Mouse (Mus musculus) kidney, adult 11 months (tissue): ENCODE results near the gene 1700024P04Rik.
A peak's percentile ranks its signal among the peaks of the same experiment; 100 is the strongest.
"Not testable (repeated sequence)": the region's sequence is repeated elsewhere in the genome, so short reads cannot be mapped to it uniquely, and the experiment has no call there.

Experiments used
- DNase-seq: peaks from one replicate; pipeline ENCODE4 v3.0.0; 2022

The 1700024P04Rik gene

DNA sequence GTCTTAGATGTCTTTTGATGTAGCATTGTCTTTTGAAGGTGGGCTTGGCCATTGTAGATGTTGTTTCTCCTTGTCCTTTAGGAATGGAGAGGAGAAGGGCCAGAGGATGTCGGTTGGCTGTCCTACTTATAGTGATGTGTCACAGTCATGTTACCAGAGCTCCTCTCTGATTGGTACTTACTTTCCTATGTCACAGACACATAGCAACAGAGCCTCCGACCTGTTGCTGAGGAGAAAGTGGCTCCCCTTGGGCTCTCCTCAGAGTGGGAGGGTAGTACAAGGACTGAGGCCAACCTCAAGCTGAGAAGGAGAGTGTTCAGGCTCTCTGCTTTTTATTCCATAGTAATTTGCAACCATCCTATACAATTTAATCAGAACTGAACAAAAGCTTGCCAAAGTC, at the start of gene 1700024P04Rik:
Gene 1700024P04Rik (minus strand): TSS at position 101 of the 400 bp plus-strand sequence.
- no peak for DNase-seq

DNA sequence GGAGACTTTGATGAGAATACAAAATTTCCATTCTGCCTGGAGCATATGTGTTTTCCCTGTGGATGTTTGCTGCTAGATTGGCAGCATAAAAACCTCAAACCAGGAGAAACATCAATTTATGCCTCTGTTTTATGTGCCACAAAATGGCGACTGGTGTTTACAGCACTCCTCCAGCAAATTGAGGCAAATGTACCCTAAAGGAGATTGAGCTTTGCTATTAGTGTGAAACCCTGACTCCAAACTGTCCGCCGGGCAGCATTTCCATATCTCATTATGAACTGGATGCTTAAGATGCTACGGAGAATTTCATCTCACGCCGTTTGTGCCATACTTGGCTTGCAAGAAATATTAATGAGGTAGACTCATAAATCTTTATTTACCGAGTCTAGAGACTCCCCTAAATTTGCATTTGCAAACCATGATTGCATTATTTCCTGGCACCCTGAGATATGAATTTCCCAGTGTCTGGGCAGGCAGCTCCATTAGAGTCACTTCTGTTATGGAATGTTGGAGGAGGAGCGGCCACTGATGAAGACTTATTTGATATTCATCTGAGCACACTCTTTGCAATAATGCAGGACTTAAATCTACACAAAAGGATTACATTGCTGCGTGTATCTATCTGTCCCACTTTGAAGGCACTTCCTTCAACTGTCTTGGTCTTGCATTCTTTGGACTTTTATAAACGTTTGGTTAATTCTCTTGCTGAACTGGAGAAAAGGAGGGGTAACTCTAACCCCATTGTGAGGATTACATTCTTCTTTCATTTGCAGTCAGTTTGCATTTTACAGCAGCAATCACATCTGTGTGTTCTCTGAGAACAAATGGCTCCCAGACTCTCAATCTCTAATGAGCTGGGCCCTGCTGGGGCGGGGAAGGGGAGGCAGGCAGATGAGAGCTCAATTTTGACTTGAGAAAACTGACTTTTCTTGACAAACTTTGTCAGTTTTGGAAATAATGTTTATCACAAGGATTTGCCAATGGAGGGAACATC, 47.2 kb upstream of the 1700024P04Rik start:
- DNase-seq, result no peak

DNA sequence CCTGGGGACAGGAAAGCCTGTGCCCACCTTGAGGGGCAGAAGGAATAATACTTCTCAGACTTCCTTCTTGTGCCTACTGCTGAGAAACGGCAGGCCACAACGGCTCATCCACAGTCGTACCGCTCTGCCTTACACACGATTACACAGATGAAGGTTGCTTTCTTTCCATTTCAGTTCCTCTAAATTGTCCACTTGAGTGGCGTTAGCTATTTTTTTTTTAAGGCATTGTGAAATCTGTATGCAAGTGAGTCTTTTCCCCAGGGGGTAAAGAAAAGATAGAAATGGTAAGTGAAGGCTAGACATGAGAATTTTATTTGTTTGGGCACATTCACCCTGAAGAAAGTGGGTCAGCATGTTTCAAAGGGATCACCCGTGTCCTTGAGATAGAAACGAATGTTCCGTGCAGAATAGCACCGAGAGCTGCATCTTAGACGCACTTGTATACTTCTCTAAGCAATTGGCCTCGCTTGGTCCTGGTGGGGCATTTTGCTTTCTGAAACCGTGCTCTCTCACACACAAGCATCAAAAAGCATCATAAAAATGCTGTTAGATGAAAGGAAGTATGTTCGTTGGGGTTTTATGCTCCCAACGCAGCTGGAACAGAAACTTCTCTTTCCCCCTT, 46.3 kb upstream of the 1700024P04Rik start:
- no peak for DNase-seq

DNA sequence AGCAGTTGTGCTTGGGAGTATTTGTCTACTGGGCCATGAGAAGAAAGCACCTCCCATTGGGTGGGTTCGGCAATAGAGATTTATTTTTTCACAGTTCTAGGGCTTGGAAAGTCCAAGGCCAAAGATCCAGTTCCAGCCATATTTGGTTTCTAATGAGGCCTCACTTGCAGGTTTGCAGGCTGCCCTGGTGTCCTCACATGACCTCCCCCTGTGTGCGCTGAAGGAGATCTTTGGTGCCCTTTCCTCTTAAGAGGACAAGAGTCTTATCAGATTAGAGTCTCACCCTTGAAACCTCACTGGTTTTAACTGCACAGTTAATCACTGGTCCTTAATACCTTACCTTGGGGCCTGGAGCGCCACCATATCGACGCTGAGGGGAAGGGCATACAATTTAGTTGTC, 40.9 kb upstream of the 1700024P04Rik start:
- peak; percentile 62 for DNase-seq

DNA sequence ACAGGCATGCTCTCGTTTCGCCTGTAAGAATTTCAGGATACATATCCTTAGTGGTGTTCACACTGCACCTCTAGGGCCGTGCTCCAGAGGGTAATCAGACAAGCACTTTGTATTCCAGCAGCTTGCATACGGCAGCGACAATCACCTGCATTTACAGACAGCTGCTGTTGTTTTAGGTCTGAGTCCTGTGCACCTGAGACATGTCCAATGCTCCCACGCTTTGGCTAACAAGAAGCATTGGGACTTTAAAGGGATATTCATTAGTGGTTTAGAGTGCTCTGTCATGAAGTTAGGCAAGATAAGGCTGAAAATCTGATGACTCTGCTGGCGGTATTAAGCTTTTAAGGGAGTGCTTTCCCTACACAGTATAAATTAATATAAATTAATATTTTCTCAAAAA, 37.7 kb upstream of the 1700024P04Rik start:
- no peak for DNase-seq

DNA sequence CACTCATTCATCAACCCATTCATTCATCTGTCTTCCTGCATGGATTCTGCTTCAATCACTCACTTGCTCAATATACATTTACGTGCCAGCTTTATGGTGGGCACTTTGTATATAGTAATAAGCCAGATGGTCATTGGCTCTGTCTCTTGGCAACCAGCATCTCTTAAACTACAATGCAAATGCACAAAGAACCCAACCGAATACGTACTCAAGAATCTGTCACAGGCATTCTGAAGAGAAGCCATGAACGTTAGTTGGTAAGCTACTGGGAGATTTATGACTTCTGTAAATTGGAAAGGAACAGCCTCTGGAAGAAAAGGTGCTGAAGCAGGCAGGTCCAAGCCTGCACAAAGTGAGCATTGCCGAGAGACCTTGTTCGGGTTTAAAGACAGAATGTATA, 36.8 kb upstream of the 1700024P04Rik start:
- no peak for DNase-seq

DNA sequence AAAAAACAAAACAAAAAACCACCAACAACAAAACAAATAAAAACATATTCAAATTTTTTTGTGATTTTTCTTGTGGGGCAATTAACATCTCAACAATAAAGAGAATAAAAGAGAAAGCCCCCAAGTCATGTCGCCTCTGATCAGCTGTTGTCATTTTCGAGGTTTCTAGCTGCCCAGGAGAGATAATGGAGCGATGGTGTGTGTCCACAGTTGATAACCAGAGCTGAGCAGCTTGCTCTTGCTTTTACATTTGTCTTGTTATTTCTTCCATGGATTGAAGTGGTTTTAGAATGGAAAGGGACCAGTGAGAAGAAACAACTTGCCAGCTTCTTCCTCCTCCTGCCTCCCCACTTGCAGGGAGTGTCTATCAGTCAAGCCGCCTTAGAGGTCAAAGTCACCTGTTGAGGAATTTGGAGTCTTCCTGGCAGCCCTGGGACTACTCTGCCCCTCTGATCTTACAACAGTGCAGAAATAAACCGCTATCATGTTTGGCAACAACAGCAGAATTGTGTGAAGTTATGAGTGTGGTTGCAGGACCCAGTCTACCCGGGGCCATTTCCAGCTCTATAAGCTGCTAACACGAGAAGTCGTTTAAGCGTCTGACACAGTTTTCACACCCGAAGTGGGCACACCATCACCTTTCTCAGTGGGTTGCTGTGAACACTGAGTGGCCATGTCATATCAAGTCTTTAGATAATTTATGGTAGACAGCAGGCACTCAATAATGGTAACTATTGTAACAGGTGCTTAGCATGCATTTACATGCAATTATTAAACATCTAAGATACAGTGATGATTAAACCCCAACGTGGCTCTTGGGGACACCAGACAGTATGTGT, 35.7 kb upstream of the 1700024P04Rik start:
- peak; percentile 15 for DNase-seq

DNA sequence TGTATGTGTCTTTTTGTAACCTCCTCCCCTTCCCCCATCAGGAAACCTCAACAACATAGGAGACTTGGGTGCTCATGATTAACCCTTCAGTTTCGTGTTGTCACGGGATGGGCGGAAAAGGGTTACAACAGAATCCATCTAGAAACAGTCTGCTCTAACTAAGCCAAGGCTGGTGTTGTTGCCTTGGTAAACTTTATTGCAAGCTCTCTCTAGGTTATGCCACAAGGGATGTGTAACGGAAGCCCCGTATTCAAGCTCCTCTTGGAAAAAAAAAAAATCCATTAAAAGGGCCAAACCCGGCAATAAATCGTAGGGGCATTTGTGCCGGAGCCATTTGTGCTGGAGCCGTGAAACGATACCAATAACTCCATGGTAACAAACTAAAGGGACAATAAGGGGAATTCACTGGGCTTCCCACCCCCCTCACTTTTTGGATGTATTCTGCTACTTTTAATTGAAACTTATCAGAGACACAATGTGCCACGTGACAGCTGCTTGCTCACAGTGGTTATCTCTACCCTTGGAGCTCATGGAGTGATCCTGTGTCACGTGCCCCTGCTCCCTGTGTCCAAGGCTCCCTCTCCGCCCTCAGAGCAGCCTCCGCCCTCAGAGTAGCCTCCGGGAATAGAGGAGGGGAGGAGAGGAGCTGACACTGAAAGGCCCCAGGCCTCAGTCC, 34.3 kb upstream of the 1700024P04Rik start:
- DNase-seq, result peak; percentile 36

DNA sequence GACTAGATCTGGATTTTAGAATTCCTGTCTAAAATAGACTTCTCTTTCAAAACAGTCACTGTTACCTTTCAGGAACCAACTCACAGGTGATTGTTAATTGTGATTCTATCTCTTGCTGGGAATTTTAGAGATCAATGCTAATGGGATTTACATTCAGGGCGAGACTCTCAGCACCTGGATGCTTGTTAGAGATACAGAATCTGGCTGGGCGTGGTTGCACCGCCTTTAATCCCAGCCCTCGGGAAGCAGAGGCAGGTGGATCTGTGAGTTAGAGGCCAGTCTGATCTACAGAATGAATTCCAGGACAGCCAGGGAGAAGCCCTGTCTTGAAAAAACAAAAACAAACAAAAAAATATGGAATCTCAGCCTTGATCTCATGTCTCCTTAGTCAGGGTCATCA, 32.3 kb upstream of the 1700024P04Rik start:
- DNase-seq, result no peak

DNA sequence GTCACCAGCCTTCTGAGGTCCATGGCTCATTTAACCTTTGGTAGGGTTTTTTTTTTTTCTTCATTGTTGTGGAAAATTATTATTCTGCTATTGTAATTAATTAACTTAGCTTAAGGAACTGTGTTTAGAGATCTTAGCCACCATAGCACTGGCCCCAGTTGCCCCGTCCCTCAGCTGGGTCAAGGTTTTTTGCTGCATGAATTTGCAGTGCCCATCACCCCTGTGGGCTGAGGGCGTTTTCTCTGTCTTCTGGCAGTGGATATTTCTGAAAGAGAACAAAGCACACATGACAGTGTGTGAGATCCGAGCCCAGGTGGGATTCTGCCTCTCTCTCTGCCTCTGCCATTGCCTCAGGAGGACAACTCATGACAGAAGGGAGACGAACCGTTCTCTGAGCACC, 28.5 kb upstream of the 1700024P04Rik start:
- peak; percentile 32 for DNase-seq

DNA sequence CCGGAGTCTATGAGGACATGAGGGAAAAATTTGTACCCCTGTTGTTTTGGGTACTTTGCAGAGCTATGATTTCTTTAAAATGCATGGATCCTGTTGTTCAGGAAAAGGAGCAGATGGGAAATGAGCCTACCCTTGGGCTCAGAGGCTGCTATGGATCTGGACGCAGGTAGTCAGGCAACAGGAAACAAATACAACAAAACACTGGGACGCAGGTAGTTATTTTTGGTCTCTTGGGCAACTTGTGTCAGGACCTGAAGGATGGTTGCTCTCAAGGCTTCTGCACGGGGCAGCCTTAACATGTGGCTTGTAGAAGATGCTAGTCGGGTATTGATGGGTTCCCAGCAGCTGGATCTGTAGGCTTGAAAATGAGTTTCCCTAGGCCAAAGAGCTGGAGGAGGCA, 23.6 kb upstream of the 1700024P04Rik start:
- DNase-seq, result no peak

DNA sequence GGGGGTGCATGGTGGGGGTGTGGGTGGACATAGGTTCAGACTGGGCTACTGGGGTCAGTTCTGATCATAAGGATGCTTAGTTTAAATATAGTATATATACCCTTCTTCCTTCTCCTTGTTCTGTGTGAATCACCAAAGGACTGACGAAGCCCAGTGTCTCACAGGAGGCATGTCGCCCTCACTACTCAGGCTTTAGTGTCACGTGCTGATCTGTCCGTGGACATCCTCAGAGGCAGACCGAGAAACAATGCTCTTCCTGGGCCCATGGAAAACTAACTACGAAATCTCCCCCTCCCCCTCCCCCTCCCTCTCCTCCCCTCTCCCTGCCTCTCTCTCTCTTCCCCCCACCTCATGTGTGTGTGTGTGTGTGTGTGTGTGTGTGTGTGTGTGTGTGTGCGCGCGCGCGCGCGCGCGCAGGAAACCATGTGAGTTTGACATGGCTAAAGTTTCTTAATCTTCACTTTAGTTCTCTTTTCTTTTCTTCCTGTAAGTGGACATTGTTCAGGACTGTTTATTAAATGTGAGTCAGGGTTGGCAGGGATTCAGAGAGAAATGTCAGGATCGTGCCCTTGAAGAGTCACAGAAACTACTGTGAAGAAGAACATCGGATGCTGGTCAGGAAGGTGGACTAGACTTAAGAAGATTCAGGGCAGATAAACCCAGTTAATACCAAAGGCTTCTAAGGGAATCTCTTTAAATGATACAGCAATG, 22.2 kb upstream of the 1700024P04Rik start:
- no peak for DNase-seq

DNA sequence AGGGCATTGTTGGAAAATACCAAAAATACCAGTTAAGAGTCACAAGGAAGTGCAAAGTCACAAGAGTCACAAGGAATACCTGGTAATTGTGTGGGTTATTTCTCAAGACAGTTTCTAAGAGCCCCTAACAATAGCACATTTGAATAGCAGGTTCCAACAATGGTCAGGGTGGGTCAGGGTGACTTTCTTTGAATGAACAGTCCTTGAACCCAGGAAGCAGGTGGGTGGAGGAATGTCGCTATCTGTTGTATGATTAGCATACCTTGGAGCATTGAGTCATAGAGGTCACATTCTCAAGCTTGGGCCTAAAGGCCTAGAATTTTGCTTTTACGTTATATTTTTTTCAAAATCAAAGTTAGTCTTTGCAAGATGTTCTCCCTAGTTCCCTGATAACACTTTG, 17.3 kb upstream of the 1700024P04Rik start:
- not testable (repeated sequence) for DNase-seq

DNA sequence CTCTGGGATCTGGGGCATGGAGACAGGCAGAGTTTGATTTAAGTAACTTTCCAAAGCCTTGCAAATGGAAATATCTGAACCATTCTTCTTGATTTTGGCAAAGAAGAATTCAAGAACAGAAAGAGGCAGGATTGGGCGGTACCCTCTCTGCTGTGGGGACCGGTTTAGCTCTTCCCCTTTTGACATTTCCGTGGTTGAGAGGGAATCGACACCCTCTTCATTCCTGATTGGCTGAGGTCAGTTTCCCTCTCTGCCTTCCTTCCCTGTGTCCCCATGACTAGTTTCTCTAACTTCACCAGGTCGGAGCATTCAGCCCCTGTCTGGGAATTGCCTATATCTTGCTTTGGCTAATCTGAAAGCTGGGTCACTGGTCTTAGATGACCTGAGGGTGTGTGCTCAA, 12.7 kb upstream of the 1700024P04Rik start:
- DNase-seq, result no peak

DNA sequence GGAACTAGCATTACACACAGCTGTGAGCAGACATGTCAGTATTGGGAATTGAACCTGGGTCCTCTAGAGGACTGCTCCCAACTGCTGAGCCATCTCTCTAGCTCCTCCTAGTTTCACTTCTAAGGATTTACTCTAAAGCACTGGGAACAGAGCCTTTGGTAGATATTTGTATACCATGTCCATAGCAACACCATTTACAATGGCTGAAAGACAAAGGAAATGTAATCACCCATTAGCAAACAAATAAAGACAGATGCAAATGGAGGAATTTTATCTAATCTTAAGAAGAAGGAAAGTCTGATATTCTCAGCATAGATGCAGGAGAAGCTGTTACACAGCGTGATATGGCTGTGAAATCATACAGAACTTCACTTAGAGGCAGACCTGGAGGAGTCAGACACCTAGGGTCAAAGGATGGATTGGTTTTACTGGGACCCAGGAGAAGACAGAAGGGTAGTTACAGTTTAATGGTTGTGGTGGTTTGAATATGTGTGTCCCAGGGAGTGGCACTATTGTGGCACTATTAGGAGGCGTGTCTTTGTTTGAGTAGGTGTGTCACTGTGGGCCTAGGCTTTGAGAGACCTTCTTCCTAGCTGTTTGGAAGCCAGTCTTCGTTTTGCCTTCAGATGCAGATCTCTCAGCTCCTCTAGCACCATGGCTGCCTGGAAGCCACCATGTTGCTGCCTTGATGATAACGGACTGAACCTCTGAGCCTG, 7.1 kb downstream of the 1700024P04Rik start:
- DNase-seq, result no peak

DNA sequence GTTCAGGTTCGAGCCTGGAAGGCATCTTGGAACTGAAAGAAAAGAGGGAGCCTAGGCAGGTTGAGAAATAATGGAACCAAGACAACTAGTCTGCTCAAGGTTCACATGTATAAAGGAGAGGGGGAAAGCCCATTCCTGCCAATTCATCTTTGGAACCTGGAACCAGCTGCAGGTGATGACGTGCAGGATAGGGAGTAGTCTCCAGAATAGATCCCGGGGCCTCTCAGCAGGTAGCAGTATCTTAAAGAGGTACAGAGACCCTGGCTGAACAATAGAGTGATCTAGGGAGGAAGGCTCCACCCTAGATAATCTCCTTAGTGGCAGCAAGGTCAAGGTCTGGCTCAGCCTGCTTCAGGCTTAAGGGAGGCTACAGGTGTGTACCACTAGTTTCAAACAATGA, 8.3 kb downstream of the 1700024P04Rik start:
- not testable (repeated sequence) for DNase-seq

DNA sequence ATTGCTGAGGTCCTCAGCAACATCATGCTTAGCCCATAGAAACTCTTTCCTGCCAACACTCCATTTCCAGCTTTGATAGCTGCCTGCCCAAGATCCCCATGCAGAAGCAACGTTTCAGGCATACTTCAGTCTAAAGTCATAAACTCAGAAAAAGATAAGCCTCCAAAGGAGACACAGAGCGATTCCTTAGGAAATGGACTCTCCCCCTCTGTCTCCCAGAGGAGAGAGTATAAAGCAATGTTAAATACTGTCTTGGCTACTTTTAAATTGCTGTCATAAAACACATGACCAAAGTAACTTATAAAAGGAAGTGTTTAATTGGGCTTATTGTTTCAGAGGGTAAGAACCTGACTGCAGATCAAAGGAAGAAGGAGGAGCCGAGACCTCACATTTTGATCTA, 12.3 kb downstream of the 1700024P04Rik start:
- DNase-seq, result no peak

DNA sequence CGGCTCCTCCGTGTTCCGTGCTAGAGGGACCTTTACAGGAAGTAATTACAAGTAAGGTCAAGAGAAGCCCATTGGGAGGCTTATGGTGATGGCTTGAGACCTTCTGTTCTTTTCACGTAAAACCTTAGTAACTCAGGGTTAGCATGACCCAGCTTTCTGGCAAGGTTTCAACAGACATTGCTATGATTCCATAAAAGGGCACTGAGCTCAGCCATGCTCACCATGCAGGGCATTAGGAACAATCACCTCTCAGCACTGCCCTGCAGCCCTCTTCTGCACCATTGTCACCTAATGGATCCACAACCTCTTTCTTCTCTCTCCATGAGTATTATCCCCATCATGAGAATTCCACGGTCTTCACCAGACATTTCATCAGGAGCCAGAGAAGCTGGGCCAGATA, 12.7 kb downstream of the 1700024P04Rik start:
- no peak for DNase-seq

DNA sequence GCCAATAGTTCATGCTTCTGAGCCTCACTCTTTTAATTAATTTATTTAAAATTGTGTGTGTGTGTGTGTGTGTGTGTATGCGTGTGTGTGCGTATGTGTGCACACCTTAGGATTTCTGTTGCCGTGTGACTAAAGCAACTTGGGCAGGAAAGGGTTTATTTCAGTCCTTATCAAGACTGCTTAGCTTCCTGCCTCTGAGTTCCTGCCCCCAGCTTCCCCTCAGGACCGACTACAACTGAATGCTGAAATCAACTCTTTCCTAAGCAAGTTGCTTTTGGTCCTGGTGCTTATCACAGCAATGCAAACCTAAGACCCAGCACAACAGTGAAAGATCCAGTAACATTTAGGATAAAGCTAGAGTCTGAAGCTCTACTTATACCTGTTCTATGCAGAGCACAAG, 15.8 kb downstream of the 1700024P04Rik start:
- no peak for DNase-seq

DNA sequence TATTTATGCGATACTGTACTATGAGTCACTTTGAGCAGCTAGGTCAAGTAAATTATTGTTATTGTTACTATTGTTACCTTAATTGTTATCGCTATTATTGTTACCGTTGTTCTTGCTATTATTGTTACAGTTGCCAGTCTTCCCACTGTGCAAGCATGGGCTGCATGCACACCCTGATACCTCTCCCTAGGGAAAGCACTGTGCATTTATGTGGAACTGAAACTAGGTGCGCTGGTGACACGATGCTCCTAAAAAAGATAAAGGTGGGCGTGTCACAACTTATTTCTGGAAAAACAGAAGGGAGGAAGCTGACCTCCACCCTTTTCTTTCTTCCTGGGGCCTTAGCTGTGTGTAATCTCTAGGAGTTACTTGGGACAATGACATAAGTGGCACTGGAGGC, 16.4 kb downstream of the 1700024P04Rik start:
- no peak for DNase-seq

DNA sequence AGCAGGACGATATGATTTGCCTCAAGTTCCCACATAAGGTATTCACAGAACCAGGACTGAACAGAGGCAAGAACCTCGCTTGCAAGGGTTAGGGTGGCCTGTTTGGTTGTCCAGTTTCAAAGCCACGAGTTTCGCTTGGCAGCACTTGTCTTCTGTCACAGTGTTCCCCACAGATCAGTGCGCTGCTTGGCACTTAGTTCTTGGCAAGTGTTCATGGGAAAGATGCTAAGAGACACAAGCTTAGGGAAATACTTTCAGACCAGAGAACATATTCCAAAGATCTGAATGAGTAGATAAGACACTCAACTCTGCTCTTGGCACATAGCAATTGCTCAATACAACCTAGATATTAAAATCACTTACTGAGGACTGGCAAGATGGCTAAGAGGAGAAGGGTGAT, 17.8 kb downstream of the 1700024P04Rik start:
- no peak for DNase-seq
